In the genomic region with DNA sequence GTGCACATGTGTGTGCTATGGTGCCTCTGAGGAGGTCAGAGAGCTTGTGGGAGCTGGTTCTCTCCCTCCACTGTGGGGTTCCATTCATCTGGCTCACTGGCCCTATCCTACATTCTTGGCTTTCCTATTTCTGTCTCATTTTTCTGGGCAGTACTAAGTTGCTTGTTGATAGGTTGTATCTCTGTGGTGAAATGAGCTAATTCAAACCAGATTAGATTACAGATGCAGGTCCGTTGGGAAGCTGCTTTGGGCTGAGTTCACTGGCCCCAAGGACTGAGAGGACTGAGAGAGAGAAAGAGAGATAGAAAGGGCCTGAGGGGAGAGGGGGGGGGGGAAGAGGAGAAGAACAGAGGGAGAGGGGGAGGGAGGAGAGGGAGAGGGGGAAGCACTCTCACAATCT, we compare ENCODE assay signal across 18 mouse cellular contexts.
DNase-seq lines count a peak whose midpoint lies in the region; TF ChIP-seq lines count a peak whose summit lies in the region.
"Had no signal": no experiment of that assay in that cellular context is flagged by ENCODE, and none has a peak within 500 bp of the region (broad histone marks: within the 10 kb centered on the region; RNA-seq: fewer than 3 reads in every experiment).

No protein-coding gene starts in this region.

- 29% methylated on average over 1 of the region's 1 CpGs for WGBS in embryonic facial prominence, embryonic 10.5 days
- WGBS in thymus, adult 2 months = 78% methylated on average over 1 of the region's 1 CpGs

- no peaks in the 10 kb centered on the region for H3K36me3 ChIP-seq in embryonic facial prominence, embryonic 10.5 days (replicated peaks)
- H3K36me3 ChIP-seq in thymus, adult 2 months (ENCODE audit: control insufficient read depth, insufficient read depth, low read length) = no peaks in the 10 kb centered on the region
- H3K36me3 ChIP-seq: embryonic facial prominence, embryonic 12.5 days; forebrain, embryonic 10.5 days; forebrain, embryonic 12.5 days had no signal

- no peak overlapping the region for H3K4me3 ChIP-seq in embryonic facial prominence, embryonic 10.5 days
- no peak overlapping the region for H3K4me3 ChIP-seq in thymus, adult 2 months (ENCODE audit: control insufficient read depth, insufficient read depth, low read length)
- H3K4me3 ChIP-seq: embryonic facial prominence, embryonic 12.5 days; forebrain, embryonic 10.5 days; forebrain, embryonic 12.5 days had no signal

- H3K27me3 ChIP-seq in embryonic facial prominence, embryonic 10.5 days (replicated peaks; ENCODE audit: low read depth, poor library complexity, severe bottlenecking) = peaks cover 4% of the 10 kb centered on the region; the same call in 1 of the 2 replicates
- no peaks in the 10 kb centered on the region for H3K27me3 ChIP-seq in thymus, adult 2 months (ENCODE audit: control insufficient read depth, insufficient read depth, low read length)
- H3K27me3 ChIP-seq: embryonic facial prominence, embryonic 12.5 days had no signal

- DNase-seq in heart, adult 11 months = peak; percentile 89
- DNase-seq in heart, postnatal 4 days = no peak
- peak; percentile 49 for DNase-seq in 3T3-L1 (ENCODE audit: low read depth, low spot score)
- DNase-seq in embryonic facial prominence, embryonic 10.5 days (ENCODE audit: low spot score) = no peak
- no peak for DNase-seq in kidney, adult 8-10 months
- no peak for DNase-seq in thymus, adult 2 months
- DNase-seq: adrenal gland, adult 8-10 months; adrenal gland, postnatal 14 days; adrenal gland, postnatal 36 days; cerebellum, adult 11-12 months; cerebellum, adult 8-10 months; cerebellum, adult 9-11 months; cerebellum, postnatal 14 days; cerebellum, postnatal 36 days; embryo, embryonic 11 days had no signal

- TF ChIP-seq CTCF in thymus, adult 2 months (IDR thresholded peaks at IDR 0.05; ENCODE audit: borderline replicate concordance, control insufficient read depth, extremely low read depth, insufficient read depth, low read length, poor library complexity) = no peak

- no peak for TF ChIP-seq POLR2A in thymus, adult 2 months (IDR thresholded peaks at IDR 0.05; ENCODE audit: control insufficient read depth, extremely low read depth, insufficient read depth, low read length, poor library complexity)

- peaks cover 43% of the 10 kb centered on the region for H3K4me1 ChIP-seq in embryonic facial prominence, embryonic 10.5 days
- H3K4me1 ChIP-seq in thymus, adult 2 months (replicated peaks; ENCODE audit: control insufficient read depth, insufficient read depth, low read length) = no peaks in the 10 kb centered on the region

- peak overlapping the region; percentile 70; the same call in 1 of the 2 replicates for H3K27ac ChIP-seq in embryonic facial prominence, embryonic 10.5 days (replicated peaks)
- no peak overlapping the region for H3K27ac ChIP-seq in thymus, adult 2 months (ENCODE audit: control insufficient read depth, insufficient read depth, low read length)
- H3K27ac ChIP-seq: embryonic facial prominence, embryonic 12.5 days; forebrain, embryonic 12.5 days had no signal

- peaks cover 6% of the 10 kb centered on the region; the same call in 1 of the 2 replicates for H3K9me3 ChIP-seq in embryonic facial prominence, embryonic 10.5 days
- H3K9me3 ChIP-seq: embryonic facial prominence, embryonic 12.5 days; forebrain, embryonic 12.5 days had no signal

Comparison
In these comparisons a context has a peak if more than half of its experiments do, and no peak if none do; other contexts are left out.
1. DNase-seq: peak in heart, adult 11 months (single experiment) and 3T3-L1 (single experiment); none in heart, postnatal 4 days (single experiment), embryonic facial prominence, embryonic 10.5 days (single experiment), kidney, adult 8-10 months (0 of 2) and thymus, adult 2 months (single experiment).